Mouse (Mus musculus) midbrain, postnatal 0 days (tissue): ENCODE data around the gene Mafg. TPM values are rescaled to one million over a fixed set of nuclear protein-coding genes. Genes with fewer than 3 reads are reported as not detected.

Experiments used
- ATAC-seq: fragments of 200-750 bp; cut with Nextera tagmentation; 2 replicates; pipeline ENCODE4 v1.8.0; 2017; ENCODE audit warnings: moderate number of reproducible peaks, mild to moderate bottlenecking, moderate TSS enrichment, moderate library complexity; ENCODE audit not compliant: low FRiP score
- DNase-seq: peaks from one replicate; pipeline ENCODE4 v3.0.0-alpha.2; 2015; ENCODE audit warnings: low spot score
- H3K27ac ChIP-seq: fragments of 300-500 bp; sonication (generic); 2 replicates; pipeline ENCODE4 v1.5.1; 2014; ENCODE audit warnings: low read depth, mild to moderate bottlenecking, low read length, mixed read lengths
- H3K27me3 ChIP-seq: fragments of 300-500 bp; sonication (generic); 2 replicates; pipeline ENCODE4 v1.6.1; 2014; ENCODE audit warnings: low read length, control low read depth, mixed read lengths; ENCODE audit not compliant: insufficient read depth
- H3K36me3 ChIP-seq: fragments of 300-500 bp; sonication (generic); 2 replicates; pipeline ENCODE4 v1.6.1; 2014; ENCODE audit warnings: low read length, control low read depth, mixed read lengths; ENCODE audit not compliant: insufficient read depth
- H3K4me1 ChIP-seq: fragments of 300-500 bp; sonication (generic); 2 replicates; pipeline ENCODE4 v1.6.1; 2014; ENCODE audit warnings: mild to moderate bottlenecking, control low read depth, antibody characterized with exemption, low read length, mixed read lengths; ENCODE audit not compliant: insufficient read depth
- H3K4me2 ChIP-seq: fragments of 300-500 bp; sonication (generic); 2 replicates; pipeline ENCODE4 v1.6.1; 2014; ENCODE audit warnings: low read depth, mild to moderate bottlenecking, low read length, mixed read lengths; ENCODE audit not compliant: poor library complexity, severe bottlenecking
- H3K4me3 ChIP-seq: fragments of 300-500 bp; sonication (generic); 2 replicates; pipeline ENCODE4 v1.5.1; 2014; ENCODE audit warnings: low read depth, mild to moderate bottlenecking, low read length, moderate library complexity
- H3K9ac ChIP-seq: fragments of 300-500 bp; sonication (generic); replicated peaks from 2 replicates; pipeline ENCODE4 v1.6.1; 2014; ENCODE audit warnings: mild to moderate bottlenecking, low read length, moderate library complexity, mixed read lengths; ENCODE audit not compliant: poor library complexity, severe bottlenecking
- H3K9me3 ChIP-seq: fragments of 300-500 bp; sonication (generic); 2 replicates; pipeline ENCODE4 v1.6.1; 2016; ENCODE audit warnings: low read length, control low read depth
- CTCF ChIP-seq: IDR thresholded peaks from 2 replicates; pipeline ENCODE4 v1.5.1; 2016; ENCODE audit warnings: antibody characterized with exemption, mild to moderate bottlenecking
- WGBS: fragments of 180-500 bp; shearing (Covaris S2); extraction: QIAGEN DNeasy Blood & Tissue Kit; methylation state at CpG from one replicate; pipeline ENCODE4 v1.1.7; 2014; 5-methylcytosine and 5-hydroxymethylcytosine counted together
- polyA plus RNA-seq: library from polyadenylated mRNA; unstranded; fragments of >200 nt; fragmentation: Nextera tagmentation; extraction: Ambion mirVana; gene quantifications from 2 replicates; pipeline ENCODE4 v1.2.1, GENCODE M21; 2015
- total RNA-seq: library from RNA; depleted of rRNA; stranded (reverse); fragments of >200 nt; gene quantifications from 2 replicates; pipeline ENCODE4 v1.2.3, GENCODE M21; 2014

The Mafg gene
- total and polyA plus RNA-seq, 2 experiments from 2014 or later: 41.7 to 42.1 TPM

- no peak overlapping the region for H3K27ac ChIP-seq
- no peak overlapping the region for H3K4me3 ChIP-seq
- no peaks in the 10 kb centered on the region for H3K9me3 ChIP-seq
- DNase-seq: no peak
- H3K9ac ChIP-seq: no peak overlapping the region
- no peak for ATAC-seq
- H3K27me3 ChIP-seq: no peaks in the 10 kb centered on the region
- no peak for TF ChIP-seq CTCF
- no peaks in the 10 kb centered on the region for H3K4me1 ChIP-seq
- WGBS: 70% methylated on average over 9 of the region's 9 CpGs
- no peak overlapping the region for H3K4me2 ChIP-seq
- H3K36me3 ChIP-seq: no peaks in the 10 kb centered on the region
These were observed 7.9 kb upstream of the Mafg start for GRCm38 (mm10) chr11:120641255-120641654.

- Histone ChIP-seq H3K27ac (no peak overlapping the region), H3K9ac (no peak overlapping the region), H3K4me1 (peaks cover 5% of the 10 kb centered on the region), H3K4me3 (no peak overlapping the region), H3K9me3 (no peaks in the 10 kb centered on the region), H3K4me2 (no peak overlapping the region), H3K36me3 (peaks cover 3% of the 10 kb centered on the region; the same call in 1 of the 2 replicates), H3K27me3 (no peaks in the 10 kb centered on the region)
- WGBS: 55% methylated on average over 5 of the region's 5 CpGs
- ATAC-seq (no peak), DNase-seq (no peak)
- TF ChIP-seq CTCF: no peak
These were observed 1.4 kb upstream of the Mafg start for GRCm38 (mm10) chr11:120634810-120635209.

- peak overlapping the region; percentile 83 for H3K9ac ChIP-seq
- H3K36me3 ChIP-seq: peaks cover 17% of the 10 kb centered on the region
- no peaks in the 10 kb centered on the region for H3K9me3 ChIP-seq
- under 1% methylated on average over 96 of the region's 116 CpGs for WGBS
- peak overlapping the region; percentile 96 for H3K4me2 ChIP-seq
- H3K27me3 ChIP-seq: no peaks in the 10 kb centered on the region
- no peak for TF ChIP-seq CTCF
- peak; percentile 64 for DNase-seq
- peak overlapping the region; percentile 89 for H3K4me3 ChIP-seq
- ATAC-seq: peak; percentile 79
- peaks cover 5% of the 10 kb centered on the region for H3K4me1 ChIP-seq
- H3K27ac ChIP-seq: peak overlapping the region; percentile 91
These were observed 561 bp downstream of the Mafg start for GRCm38 (mm10) chr11:120632559-120633519.

GRCm38 (mm10) chr11:120631726-120632448 is 1.5 kb downstream of the Mafg start:
- WGBS: 67% methylated on average over 4 of the region's 4 CpGs
- Histone ChIP-seq H3K9ac (peak overlapping the region; percentile 83), H3K27ac (peak overlapping the region; percentile 91; the same call in 1 of the 2 replicates), H3K4me3 (peak overlapping the region; percentile 89), H3K36me3 (peaks cover 25% of the 10 kb centered on the region), H3K27me3 (no peaks in the 10 kb centered on the region), H3K9me3 (no peaks in the 10 kb centered on the region), H3K4me1 (peaks cover 5% of the 10 kb centered on the region), H3K4me2 (peak overlapping the region; percentile 96)
- no peak for TF ChIP-seq CTCF
- no peak for DNase-seq
- ATAC-seq: no peak

GRCm38 (mm10) chr11:120630881-120631725 is 2.3 kb downstream of the Mafg start:
- TF ChIP-seq CTCF: no peak
- peak overlapping the region; percentile 96; the same call in 1 of the 2 replicates for H3K4me2 ChIP-seq
- H3K9me3 ChIP-seq: no peaks in the 10 kb centered on the region
- DNase-seq (no peak), ATAC-seq (no peak)
- H3K4me3 ChIP-seq: 0 out of 2 replicates have a peak overlapping the region, but pooled peaks have one; percentile 89
- 41% methylated on average over 7 of the region's 7 CpGs for WGBS
- H3K9ac ChIP-seq: peak overlapping the region; percentile 39; the same call in 1 of the 2 replicates
- H3K36me3 ChIP-seq: peaks cover 25% of the 10 kb centered on the region
- peaks cover 5% of the 10 kb centered on the region for H3K4me1 ChIP-seq
- H3K27me3 ChIP-seq: no peaks in the 10 kb centered on the region
- H3K27ac ChIP-seq: no peak overlapping the region; the same call in 1 of the 2 replicates
